Mouse (Mus musculus) intestine, embryonic 15.5 days (tissue): ENCODE data around the gene Psmd13. TPM values are rescaled to one million over a fixed set of nuclear protein-coding genes. Genes with fewer than 3 reads are reported as not detected.
A peak's percentile ranks its signal among the peaks of the same experiment; 100 is the strongest.

Experiments used
- ATAC-seq: fragments of 200-750 bp; cut with Nextera tagmentation; 2 replicates; pipeline ENCODE4 v1.8.0; 2017; ENCODE audit warnings: moderate TSS enrichment, moderate library complexity
- H3K27ac ChIP-seq: fragments of 300-500 bp; sonication (generic); 2 replicates; pipeline ENCODE4 v1.5.1; 2015; ENCODE audit warnings: mild to moderate bottlenecking, inconsistent platforms
- H3K27me3 ChIP-seq: fragments of 300-500 bp; sonication (generic); replicated peaks from 2 replicates; pipeline ENCODE4 v1.6.1; 2015; ENCODE audit warnings: inconsistent platforms
- H3K36me3 ChIP-seq: fragments of 300-500 bp; sonication (generic); 2 replicates; pipeline ENCODE4 v1.6.1; 2015; ENCODE audit warnings: inconsistent platforms
- H3K4me1 ChIP-seq: fragments of 300-500 bp; sonication (generic); replicated peaks from 2 replicates; pipeline ENCODE4 v1.6.1; 2015; ENCODE audit warnings: inconsistent platforms
- H3K4me2 ChIP-seq: fragments of 300-500 bp; sonication (generic); replicated peaks from 2 replicates; pipeline ENCODE4 v1.6.1; 2015; ENCODE audit warnings: mild to moderate bottlenecking, inconsistent platforms
- H3K4me3 ChIP-seq: fragments of 300-500 bp; sonication (generic); replicated peaks from 2 replicates; pipeline ENCODE4 v1.5.1; 2015; ENCODE audit warnings: inconsistent platforms
- H3K9ac ChIP-seq: fragments of 300-500 bp; sonication (generic); 2 replicates; pipeline ENCODE4 v1.6.1; 2015; ENCODE audit warnings: inconsistent platforms
- H3K9me3 ChIP-seq: fragments of 300-500 bp; sonication (generic); 2 replicates; pipeline ENCODE4 v1.6.1; 2016; ENCODE audit warnings: inconsistent platforms
- WGBS: fragments of 180-500 bp; shearing (Covaris S2); methylation state at CpG from one replicate; pipeline ENCODE4 v1.1.7; 2015; 5-methylcytosine and 5-hydroxymethylcytosine counted together
- polyA plus RNA-seq: library from polyadenylated mRNA; unstranded; fragments of >200 nt; fragmentation: Nextera tagmentation; extraction: Ambion mirVana; gene quantifications from 2 replicates; pipeline ENCODE4 v1.2.1, GENCODE M21; 2015

Psmd13 gene
- polyA plus RNA-seq, 1 experiment from 2014 or later = 194 TPM

DNA sequence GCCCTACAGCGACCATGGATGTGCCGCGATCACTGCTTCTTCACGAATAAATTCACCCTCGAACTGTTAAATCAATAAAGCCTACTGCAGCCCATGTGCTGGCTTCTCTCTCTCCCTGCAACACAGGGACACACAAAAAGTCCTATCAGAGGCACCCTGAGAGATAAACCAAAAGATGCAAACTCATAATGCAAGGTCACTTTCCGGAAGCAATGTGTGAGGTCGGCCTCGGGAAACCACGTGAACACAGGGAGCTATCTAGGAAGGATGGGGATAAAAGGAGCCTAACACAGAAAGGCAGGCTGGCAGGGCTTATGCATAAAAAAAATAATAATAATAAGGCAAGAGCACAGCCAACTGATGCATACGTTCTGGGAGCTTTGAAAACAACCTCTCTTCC, 35.1 kb upstream of the Psmd13 start:
- no peaks in the 10 kb centered on the region for H3K9me3 ChIP-seq
- H3K4me1 ChIP-seq = 0 out of 2 replicates have a peak, but pooled peaks cover 2% of the 10 kb centered on the region
- peaks cover 3% of the 10 kb centered on the region; the same call in 1 of the 2 replicates for H3K36me3 ChIP-seq
- peaks cover 9% of the 10 kb centered on the region; the same call in 1 of the 2 replicates for H3K27me3 ChIP-seq
- H3K4me3 ChIP-seq = no peak overlapping the region
- no peak overlapping the region for H3K27ac ChIP-seq
- no peak overlapping the region for H3K4me2 ChIP-seq
- no peak for ATAC-seq
- 75% methylated on average over 10 of the region's 10 CpGs for WGBS
- H3K9ac ChIP-seq = no peak overlapping the region

DNA sequence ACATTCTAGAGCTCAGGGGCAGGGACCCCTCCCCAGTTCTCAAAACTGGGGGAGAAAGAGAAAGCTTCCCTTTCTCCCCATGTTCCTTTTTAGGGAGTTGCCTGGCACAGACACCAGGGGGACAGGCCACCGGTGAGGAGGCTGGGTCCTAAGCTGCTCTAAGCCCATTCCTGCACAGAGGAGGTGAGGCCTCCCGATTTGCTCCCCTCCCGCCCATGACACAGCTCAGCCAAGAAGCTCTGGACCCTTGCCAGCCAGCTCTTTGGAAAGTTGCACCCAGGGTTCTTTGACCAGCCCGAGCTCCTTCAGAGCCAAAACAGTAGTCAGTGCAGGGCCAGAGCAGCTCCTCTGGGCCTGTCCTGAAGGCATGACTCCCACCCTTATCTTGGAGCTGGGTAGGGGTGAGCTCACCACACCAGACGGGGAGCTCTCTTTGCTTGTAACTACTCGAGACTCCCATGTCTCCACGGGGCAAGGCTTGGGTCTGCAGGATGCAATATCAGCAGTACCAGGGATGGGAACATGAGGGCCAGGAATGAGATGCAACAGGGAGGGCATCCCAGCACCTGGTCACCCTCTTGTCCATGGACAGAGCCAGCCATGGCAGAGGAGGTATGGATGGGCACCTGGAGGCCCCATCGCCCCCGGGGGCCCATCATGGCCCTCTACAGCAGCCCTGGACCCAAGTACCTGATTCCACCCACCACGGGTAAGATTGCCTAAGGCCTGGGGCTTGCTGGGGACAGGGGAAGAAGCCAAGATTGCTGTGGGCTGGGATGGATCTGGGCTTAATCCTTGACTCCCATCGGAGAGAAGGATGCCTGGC, 33.8 kb upstream of the Psmd13 start, which contains the start of gene Odf3:
TSS of gene Odf3 (plus strand) at position 51 of the 826 bp plus-strand sequence.
- 58% methylated on average over 11 of the region's 11 CpGs for WGBS
- Histone ChIP-seq H3K4me3 (no peak within 1 kb of the TSS), H3K9ac (no peak within 1 kb of the TSS), H3K27me3 (peaks cover 6% of the 10 kb centered on the region; the same call in 1 of the 2 replicates), H3K4me1 (0 out of 2 replicates have a peak, but pooled peaks cover 2% of the 10 kb centered on the region), H3K9me3 (no peaks in the 10 kb centered on the region), H3K27ac (no peak within 1 kb of the TSS), H3K4me2 (no peak within 1 kb of the TSS), H3K36me3 (peaks cover 14% of the 10 kb centered on the region)
- no peak for ATAC-seq

GRCm38 (mm10) chr7:140848591-140848990, 33.2 kb upstream of the Psmd13 start:
- Histone ChIP-seq H3K4me1 (0 out of 2 replicates have a peak, but pooled peaks cover 2% of the 10 kb centered on the region), H3K9me3 (no peaks in the 10 kb centered on the region), H3K4me2 (no peak overlapping the region), H3K27ac (no peak overlapping the region), H3K9ac (no peak overlapping the region), H3K36me3 (peaks cover 18% of the 10 kb centered on the region), H3K4me3 (no peak overlapping the region), H3K27me3 (peaks cover 2% of the 10 kb centered on the region; the same call in 1 of the 2 replicates)
- 90% methylated on average over 10 of the region's 10 CpGs for WGBS
- no peak for ATAC-seq

- no peak overlapping the region for H3K9ac ChIP-seq
- no peak for ATAC-seq
- no peak overlapping the region for H3K4me3 ChIP-seq
- WGBS = 92% methylated on average over 4 of the region's 4 CpGs
- no peaks in the 10 kb centered on the region for H3K27me3 ChIP-seq
- no peaks in the 10 kb centered on the region for H3K9me3 ChIP-seq
- no peak overlapping the region for H3K4me2 ChIP-seq
- peaks cover 7% of the 10 kb centered on the region for H3K4me1 ChIP-seq
- H3K27ac ChIP-seq = no peak overlapping the region
- H3K36me3 ChIP-seq = peaks cover 24% of the 10 kb centered on the region
Observed at GRCm38 (mm10) chr7:140851916-140852315, 29.9 kb upstream of the Psmd13 start.

DNA sequence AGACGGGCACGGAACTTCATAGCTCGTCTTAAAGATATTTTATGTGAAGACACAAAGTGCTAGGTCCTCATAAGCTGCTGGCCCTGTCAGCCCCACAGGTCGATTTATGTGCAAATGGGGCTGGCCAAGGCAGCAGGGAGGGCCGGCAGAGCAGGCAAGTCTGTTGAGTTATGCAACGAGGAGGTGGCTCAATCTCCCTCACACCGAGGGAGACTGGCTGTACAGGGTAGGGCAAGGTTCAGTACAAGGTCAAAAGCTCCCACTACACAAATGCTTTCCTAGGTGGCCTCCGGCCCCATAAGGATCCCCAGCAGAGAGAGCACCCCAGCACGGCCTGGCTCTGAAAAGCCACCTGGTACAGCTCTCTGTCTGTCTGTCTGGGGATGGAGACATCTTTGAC, 28.4 kb upstream of the Psmd13 start:
- no peak overlapping the region for H3K9ac ChIP-seq
- no peak overlapping the region for H3K4me3 ChIP-seq
- peaks cover 13% of the 10 kb centered on the region for H3K4me1 ChIP-seq
- H3K9me3 ChIP-seq = no peaks in the 10 kb centered on the region
- H3K4me2 ChIP-seq = no peak overlapping the region
- WGBS = 80% methylated on average over 9 of the region's 9 CpGs
- peaks cover 24% of the 10 kb centered on the region for H3K36me3 ChIP-seq
- ATAC-seq = no peak
- no peaks in the 10 kb centered on the region for H3K27me3 ChIP-seq
- no peak overlapping the region for H3K27ac ChIP-seq

- no peak overlapping the region for H3K9ac ChIP-seq
- H3K27me3 ChIP-seq = no peaks in the 10 kb centered on the region
- WGBS = 94% methylated on average over 18 of the region's 18 CpGs
- H3K4me3 ChIP-seq = no peak overlapping the region
- H3K27ac ChIP-seq = no peak overlapping the region
- peaks cover 24% of the 10 kb centered on the region for H3K36me3 ChIP-seq
- H3K9me3 ChIP-seq = no peaks in the 10 kb centered on the region
- no peak for ATAC-seq
- peaks cover 20% of the 10 kb centered on the region for H3K4me1 ChIP-seq
- H3K4me2 ChIP-seq = peak overlapping the region; percentile 98; the same call in 1 of the 2 replicates
Observed at GRCm38 (mm10) chr7:140854483-140854882, 27.3 kb upstream of the Psmd13 start.

DNA sequence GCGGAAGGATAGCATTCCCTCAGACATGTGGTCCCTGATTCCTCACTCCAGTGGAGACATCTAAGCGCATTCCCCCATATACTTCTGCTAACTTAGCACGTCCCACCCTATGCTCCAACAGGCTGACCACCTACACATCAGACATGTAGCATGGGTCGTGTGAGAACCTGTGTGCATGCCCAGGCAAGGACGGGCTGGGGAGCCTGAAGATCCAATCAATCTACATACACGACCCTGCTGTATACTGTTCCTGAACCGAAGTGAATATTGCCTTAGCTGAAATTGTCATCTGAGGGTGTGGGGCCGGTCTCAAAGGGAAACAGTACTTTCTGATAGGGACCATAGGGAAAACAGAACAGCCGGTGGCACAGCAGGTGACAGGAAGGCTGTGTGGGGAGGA, 26.6 kb upstream of the Psmd13 start:
- Histone ChIP-seq H3K27ac (no peak overlapping the region), H3K9me3 (no peaks in the 10 kb centered on the region), H3K36me3 (peaks cover 26% of the 10 kb centered on the region), H3K4me2 (peak overlapping the region; percentile 98), H3K4me1 (peaks cover 20% of the 10 kb centered on the region), H3K27me3 (no peaks in the 10 kb centered on the region), H3K9ac (peak overlapping the region; percentile 85), H3K4me3 (peak overlapping the region; percentile 57)
- 74% methylated on average over 9 of the region's 9 CpGs for WGBS
- no peak for ATAC-seq

DNA sequence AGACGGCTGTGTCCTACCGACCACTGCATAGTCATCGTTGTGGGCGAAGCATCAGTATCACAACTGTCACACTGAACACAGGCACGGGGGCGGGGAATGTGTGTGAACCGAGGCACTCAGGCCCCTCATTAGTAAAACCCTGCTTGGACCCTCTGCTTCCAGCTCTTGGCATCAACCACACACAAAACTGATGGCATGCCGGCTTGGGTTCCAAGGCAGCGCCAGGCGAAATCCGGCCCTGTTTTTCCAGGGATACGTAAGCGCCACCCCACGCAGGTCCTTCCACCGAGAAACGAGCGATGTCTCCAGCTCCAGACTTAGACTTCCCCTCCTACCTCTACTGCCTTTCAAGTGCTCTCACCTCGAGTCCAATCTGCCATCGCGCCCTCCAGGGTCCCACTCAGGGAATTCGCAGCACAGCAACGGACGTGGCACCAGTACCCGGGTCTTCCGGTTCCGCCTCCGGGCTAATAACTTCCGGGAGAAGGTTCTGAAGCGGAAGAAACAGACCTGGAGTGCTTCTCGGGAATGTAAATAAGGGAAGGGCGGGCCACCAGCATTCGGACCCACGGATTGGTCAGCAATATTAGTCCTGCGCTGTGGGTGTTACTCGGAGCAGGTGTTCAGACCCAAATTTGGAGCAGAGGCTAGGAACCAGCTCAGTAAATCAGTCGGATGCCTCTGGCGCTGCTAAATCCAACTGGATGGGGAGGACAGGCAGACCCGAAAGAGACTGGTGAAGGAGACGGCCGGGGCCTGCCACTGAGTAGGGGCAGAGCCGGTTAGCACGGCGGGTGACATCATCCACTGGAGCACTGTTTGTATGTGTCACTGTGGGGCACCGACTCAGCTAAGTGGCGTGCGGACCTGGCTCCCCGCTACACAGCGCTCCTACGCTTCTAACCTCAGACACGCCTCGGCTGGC, 25.6 kb upstream of the Psmd13 start, which contains the start of gene Gm45785:
TSS of gene Gm45785 (minus strand) at position 472 of the 925 bp plus-strand sequence.
- Histone ChIP-seq H3K27me3 (no peaks in the 10 kb centered on the region), H3K36me3 (peaks cover 34% of the 10 kb centered on the region), H3K4me2 (peak within 1 kb of the TSS; percentile 98), H3K4me1 (peaks cover 20% of the 10 kb centered on the region), H3K27ac (peak within 1 kb of the TSS; percentile 95), H3K4me3 (peak within 1 kb of the TSS; percentile 57), H3K9ac (peak within 1 kb of the TSS; percentile 85), H3K9me3 (no peaks in the 10 kb centered on the region)
- ATAC-seq = peak; percentile 88
- WGBS = under 1% methylated on average over 51 of the region's 51 CpGs

GRCm38 (mm10) chr7:140856785-140857549, 24.8 kb upstream of the Psmd13 start, which contains the start of gene Ric8a:
Ric8a (plus strand) TSS chr7:140856957.
- WGBS = 0% methylated on average over 50 of the region's 50 CpGs
- Histone ChIP-seq H3K27me3 (no peaks in the 10 kb centered on the region), H3K4me2 (peak within 1 kb of the TSS; percentile 98), H3K4me3 (peak within 1 kb of the TSS; percentile 57), H3K9ac (peak within 1 kb of the TSS; percentile 85), H3K36me3 (peaks cover 36% of the 10 kb centered on the region), H3K4me1 (peaks cover 20% of the 10 kb centered on the region), H3K9me3 (no peaks in the 10 kb centered on the region), H3K27ac (peak within 1 kb of the TSS; percentile 95)
- ATAC-seq = peak; percentile 88

DNA sequence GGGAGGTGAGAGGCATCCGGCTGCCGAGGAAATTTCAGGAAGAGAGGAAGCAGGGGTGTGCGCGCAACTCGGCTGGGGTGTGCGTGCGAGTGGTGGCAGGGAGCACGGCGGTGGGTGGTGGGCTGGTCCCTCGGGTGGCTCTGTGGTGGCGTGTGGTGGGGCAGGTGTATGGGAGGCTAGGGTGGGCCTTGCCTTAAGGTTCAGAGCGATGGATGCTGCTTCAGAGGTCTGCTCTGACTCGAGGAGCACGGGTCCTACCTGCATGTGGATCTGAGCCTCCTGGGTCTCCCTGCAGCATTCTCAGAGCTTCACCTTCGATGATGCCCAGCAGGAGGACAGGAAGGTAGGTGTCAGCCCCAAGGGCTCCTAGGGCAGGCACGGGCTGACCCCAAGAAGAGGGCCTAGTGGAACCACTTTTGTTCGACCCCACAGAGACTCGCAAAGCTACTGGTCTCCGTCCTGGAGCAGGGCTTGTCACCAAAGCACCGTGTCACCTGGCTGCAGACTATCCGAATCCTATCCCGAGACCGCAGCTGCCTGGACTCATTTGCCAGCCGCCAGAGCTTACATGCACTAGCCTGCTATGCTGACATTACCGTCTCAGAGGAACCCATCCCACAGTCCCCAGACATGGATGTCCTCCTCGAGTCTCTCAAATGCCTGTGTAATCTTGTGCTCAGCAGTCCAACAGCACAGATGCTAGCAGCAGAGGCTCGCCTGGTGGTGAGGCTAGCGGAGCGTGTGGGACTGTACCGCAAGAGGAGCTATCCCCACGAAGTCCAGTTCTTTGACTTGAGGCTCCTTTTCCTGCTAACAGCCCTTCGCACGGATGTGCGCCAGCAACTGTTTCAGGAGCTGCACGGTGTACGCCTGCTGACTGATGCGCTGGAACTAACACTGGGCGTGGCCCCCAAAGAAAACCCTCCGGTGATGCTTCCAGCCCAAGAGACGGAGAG, 23.9 kb upstream of the Psmd13 start, which contains the start of gene Bet1l:
TSS of gene Bet1l (minus strand) at position 28 of the 956 bp plus-strand sequence.
- Histone ChIP-seq H3K9me3 (no peaks in the 10 kb centered on the region), H3K27me3 (no peaks in the 10 kb centered on the region), H3K27ac (peak within 1 kb of the TSS; percentile 95), H3K36me3 (peaks cover 37% of the 10 kb centered on the region), H3K4me2 (peak within 1 kb of the TSS; percentile 98), H3K9ac (peak within 1 kb of the TSS; percentile 85), H3K4me3 (peak within 1 kb of the TSS; percentile 57), H3K4me1 (peaks cover 20% of the 10 kb centered on the region)
- WGBS = 34% methylated on average over 40 of the region's 40 CpGs
- peak; percentile 39 for ATAC-seq
